Mouse (Mus musculus): Measurements from ENCODE around the gene Ppfia4. TPM values are rescaled to one million over a fixed set of nuclear protein-coding genes. Genes with fewer than 3 reads are reported as not detected.

Ppfia4 gene
- total and polyA plus RNA-seq, 3 experiments, result 0.80 to 4.9 (median 0.94) TPM

GRCm38 (mm10) chr1:134336958-134337710, 4.4 kb upstream of the Ppfia4 start:
- no peak overlapping the region for H3K9ac ChIP-seq (ENCODE audit: low read depth, low read length)
- no peaks in the 10 kb centered on the region for H3K27me3 ChIP-seq (ENCODE audit: control insufficient read depth, insufficient read depth, low read length)
- no peak overlapping the region for H3K27ac ChIP-seq
- H3K79me2 ChIP-seq (replicated peaks; ENCODE audit: control insufficient read depth, insufficient read depth, low read length), result no peaks in the 10 kb centered on the region
- H3K4me1 ChIP-seq (ENCODE audit: control insufficient read depth, insufficient read depth, low read length), result no peaks in the 10 kb centered on the region
- WGBS, result 63% methylated on average over 11 of the region's 11 CpGs
- DNase-seq, result no peak
- H3K4me3 ChIP-seq, result no peak overlapping the region
- TF ChIP-seq POLR2A (IDR thresholded peaks at IDR 0.05; ENCODE audit: insufficient read depth, low read depth, low read length) (no peak), CTCF (IDR thresholded peaks at IDR 0.05) (no peak), EP300 (IDR thresholded peaks at IDR 0.05; ENCODE audit: insufficient read depth, low read depth, low read length) (no peak)
- H3K36me3 ChIP-seq (ENCODE audit: control insufficient read depth, insufficient read depth, low read length), result no peaks in the 10 kb centered on the region
- intact Hi-C loops (cut with DNase I), result no loop called here

GRCm38 (mm10) chr1:134335924-134336810, 3.4 kb upstream of the Ppfia4 start:
- 85% methylated on average over 12 of the region's 12 CpGs for WGBS
- no peak overlapping the region for H3K27ac ChIP-seq
- no peak overlapping the region for H3K9ac ChIP-seq (ENCODE audit: low read depth, low read length)
- no peaks in the 10 kb centered on the region for H3K36me3 ChIP-seq (ENCODE audit: control insufficient read depth, insufficient read depth, low read length)
- no peak overlapping the region for H3K4me3 ChIP-seq
- intact Hi-C loops (cut with DNase I), result no loop called here
- H3K4me1 ChIP-seq (ENCODE audit: control insufficient read depth, insufficient read depth, low read length), result no peaks in the 10 kb centered on the region
- DNase-seq, result no peak
- H3K79me2 ChIP-seq (replicated peaks; ENCODE audit: control insufficient read depth, insufficient read depth, low read length), result no peaks in the 10 kb centered on the region
- no peaks in the 10 kb centered on the region for H3K27me3 ChIP-seq (ENCODE audit: control insufficient read depth, insufficient read depth, low read length)
- TF ChIP-seq POLR2A (IDR thresholded peaks at IDR 0.05; ENCODE audit: insufficient read depth, low read depth, low read length) (no peak), EP300 (IDR thresholded peaks at IDR 0.05; ENCODE audit: insufficient read depth, low read depth, low read length) (no peak), CTCF (IDR thresholded peaks at IDR 0.05) (no peak)

GRCm38 (mm10) chr1:134335211-134335923, 2.6 kb upstream of the Ppfia4 start:
- H3K4me3 ChIP-seq, result no peak overlapping the region
- H3K36me3 ChIP-seq (ENCODE audit: control insufficient read depth, insufficient read depth, low read length), result no peaks in the 10 kb centered on the region
- no peaks in the 10 kb centered on the region for H3K27me3 ChIP-seq (ENCODE audit: control insufficient read depth, insufficient read depth, low read length)
- no peaks in the 10 kb centered on the region for H3K4me1 ChIP-seq (ENCODE audit: control insufficient read depth, insufficient read depth, low read length)
- no peak overlapping the region for H3K27ac ChIP-seq
- intact Hi-C loops (cut with DNase I), result no loop called here
- DNase-seq, result no peak
- 65% methylated on average over 13 of the region's 13 CpGs for WGBS
- no peaks in the 10 kb centered on the region for H3K79me2 ChIP-seq (replicated peaks; ENCODE audit: control insufficient read depth, insufficient read depth, low read length)
- H3K9ac ChIP-seq (ENCODE audit: low read depth, low read length), result no peak overlapping the region
- no peak for TF ChIP-seq CTCF (IDR thresholded peaks at IDR 0.05)

- Histone ChIP-seq H3K9ac (ENCODE audit: low read depth, low read length) (no peak overlapping the region), H3K79me2 (replicated peaks; ENCODE audit: control insufficient read depth, insufficient read depth, low read length) (no peaks in the 10 kb centered on the region), H3K4me3 (no peak overlapping the region), H3K27me3 (ENCODE audit: control insufficient read depth, insufficient read depth, low read length) (no peaks in the 10 kb centered on the region), H3K4me1 (ENCODE audit: control insufficient read depth, insufficient read depth, low read length) (no peaks in the 10 kb centered on the region), H3K27ac (no peak overlapping the region), H3K36me3 (ENCODE audit: control insufficient read depth, insufficient read depth, low read length) (no peaks in the 10 kb centered on the region)
- 56% methylated on average over 7 of the region's 7 CpGs for WGBS
- no peak for DNase-seq
- TF ChIP-seq EP300 (IDR thresholded peaks at IDR 0.05; ENCODE audit: insufficient read depth, low read depth, low read length), result no peak
- intact Hi-C loops (cut with DNase I), result no loop called here
These were observed 1.5 kb upstream of the Ppfia4 start for GRCm38 (mm10) chr1:134334111-134334827.

- DNase-seq, result no peak
- 82% methylated on average over 10 of the region's 10 CpGs for WGBS
- no peaks in the 10 kb centered on the region for H3K27me3 ChIP-seq (ENCODE audit: control insufficient read depth, insufficient read depth, low read length)
- no peak overlapping the region for H3K4me3 ChIP-seq
- no peaks in the 10 kb centered on the region for H3K79me2 ChIP-seq (replicated peaks; ENCODE audit: control insufficient read depth, insufficient read depth, low read length)
- no peaks in the 10 kb centered on the region for H3K4me1 ChIP-seq (ENCODE audit: control insufficient read depth, insufficient read depth, low read length)
- no peak overlapping the region for H3K9ac ChIP-seq (ENCODE audit: low read depth, low read length)
- H3K27ac ChIP-seq, result no peak overlapping the region
- TF ChIP-seq EP300 (IDR thresholded peaks at IDR 0.05; ENCODE audit: insufficient read depth, low read depth, low read length) (no peak), POLR2A (IDR thresholded peaks at IDR 0.05; ENCODE audit: insufficient read depth, low read depth, low read length) (no peak), CTCF (IDR thresholded peaks at IDR 0.05) (no peak)
- intact Hi-C loops (cut with DNase I), result no loop called here
- H3K36me3 ChIP-seq (ENCODE audit: control insufficient read depth, insufficient read depth, low read length), result no peaks in the 10 kb centered on the region
These were observed 813 bp upstream of the Ppfia4 start for GRCm38 (mm10) chr1:134333371-134334110.
